Mouse (Mus musculus) ES-Bruce4 (cell line): ENCODE measurements at regions not wholly inside any gene's neighbourhood (a gene's known extent, or its start where the extent isn't known, plus 50 kb on each side); places are given as distances from the start of the nearest gene placed in this dataset.

ENCODE experiments used
- H3K27ac ChIP-seq: 2 replicates; pipeline ENCODE4 v1.5.1; 2012; ENCODE audit warnings: low read length, inconsistent platforms; ENCODE audit not compliant: insufficient read depth
- H3K27me3 ChIP-seq: 2 replicates; pipeline ENCODE4 v1.6.1; 2012; ENCODE audit warnings: mild to moderate bottlenecking, low read length, inconsistent platforms; ENCODE audit not compliant: control insufficient read depth, poor library complexity, insufficient read depth, severe bottlenecking
- H3K36me3 ChIP-seq: 2 replicates; pipeline ENCODE4 v1.6.1; 2012; ENCODE audit warnings: inconsistent platforms, mild to moderate bottlenecking, low read length, moderate library complexity; ENCODE audit not compliant: control insufficient read depth, poor library complexity, insufficient read depth, severe bottlenecking
- H3K4me1 ChIP-seq: one replicate; pipeline ENCODE4 v1.8.1; 2011; ENCODE audit warnings: low read length; ENCODE audit not compliant: control insufficient read depth, insufficient read depth
- H3K4me3 ChIP-seq: 2 replicates; pipeline ENCODE4 v1.5.1; 2011; ENCODE audit warnings: low read depth, mild to moderate bottlenecking, low read length
- H3K9ac ChIP-seq: 2 replicates; pipeline ENCODE4 v1.6.1; 2012; ENCODE audit warnings: low read depth, mild to moderate bottlenecking, inconsistent platforms; ENCODE audit not compliant: poor library complexity, severe bottlenecking
- H3K9me3 ChIP-seq: replicated peaks from 2 replicates; pipeline ENCODE4 v1.6.1; 2012; ENCODE audit warnings: mild to moderate bottlenecking, low read length, inconsistent platforms; ENCODE audit not compliant: control insufficient read depth, poor library complexity, insufficient read depth, severe bottlenecking
- CTCF ChIP-seq: IDR thresholded peaks from one replicate; pipeline ENCODE4 v1.8.1; 2011; ENCODE audit warnings: low read depth, low read length
- EP300 ChIP-seq: IDR thresholded peaks from 2 replicates; pipeline ENCODE4 v1.6.1; 2011; ENCODE audit warnings: low read depth, low read length; ENCODE audit not compliant: insufficient read depth
- POLR2A ChIP-seq: IDR thresholded peaks from one replicate; pipeline ENCODE4 v1.8.1; 2011; ENCODE audit warnings: low read length; ENCODE audit not compliant: insufficient read depth

- no peaks in the 10 kb centered on the region for H3K4me1 ChIP-seq
These were observed 208.6 kb upstream of the Glra1 start for GRCm38 (mm10) chr11:55816566-55816965.

DNA sequence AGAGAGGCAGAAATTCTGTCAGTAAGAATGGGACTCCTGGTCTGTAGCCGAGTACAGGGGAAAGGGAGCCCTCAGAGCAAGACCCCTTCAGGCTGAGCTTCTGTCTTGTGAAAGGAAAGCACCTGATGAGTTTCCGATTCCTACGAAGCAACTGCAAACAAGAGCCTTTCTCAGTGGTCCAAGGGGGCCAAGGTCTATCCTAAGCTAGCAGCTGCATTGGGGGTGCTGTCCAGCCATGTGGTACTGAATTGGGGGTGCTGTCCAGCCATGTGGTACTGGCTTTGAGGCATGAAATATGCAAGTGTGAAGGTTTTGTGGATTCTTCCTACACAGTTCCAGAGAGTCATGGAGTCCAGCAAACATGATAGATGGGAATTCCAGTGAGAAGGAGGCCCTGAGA is 202.7 kb upstream of the Glra1 start:
- H3K27ac ChIP-seq: no peak overlapping the region
- no peak overlapping the region for H3K9ac ChIP-seq
- no peaks in the 10 kb centered on the region for H3K36me3 ChIP-seq
- no peak overlapping the region for H3K4me3 ChIP-seq
- TF ChIP-seq CTCF (no peak), POLR2A (no peak), EP300 (no peak)
- H3K27me3 ChIP-seq: no peaks in the 10 kb centered on the region; the same call in 1 of the 2 replicates
- H3K9me3 ChIP-seq: peaks cover 2% of the 10 kb centered on the region; the same call in 1 of the 2 replicates
- no peaks in the 10 kb centered on the region for H3K4me1 ChIP-seq

More at GRCm38 (mm10) chr11:55816566-55816965, 208.6 kb upstream of the Glra1 start:
- Histone ChIP-seq H3K27ac (no peak overlapping the region), H3K4me3 (no peak overlapping the region), H3K27me3 (no peaks in the 10 kb centered on the region; the same call in 1 of the 2 replicates), H3K9ac (no peak overlapping the region), H3K36me3 (no peaks in the 10 kb centered on the region), H3K9me3 (peaks cover 4% of the 10 kb centered on the region)
- TF ChIP-seq POLR2A: no peak
- TF ChIP-seq CTCF: no peak
- TF ChIP-seq EP300: no peak

GRCm38 (mm10) chr11:55791195-55791865 is 183.3 kb upstream of the Glra1 start:
- H3K9ac ChIP-seq: no peak overlapping the region
- no peak overlapping the region for H3K4me3 ChIP-seq
- H3K4me1 ChIP-seq: no peaks in the 10 kb centered on the region
- no peak overlapping the region for H3K27ac ChIP-seq
- H3K36me3 ChIP-seq: no peaks in the 10 kb centered on the region
- H3K9me3 ChIP-seq: no peaks in the 10 kb centered on the region
- no peaks in the 10 kb centered on the region for H3K27me3 ChIP-seq
- TF ChIP-seq CTCF (no peak), POLR2A (no peak), EP300 (no peak)

- no peaks in the 10 kb centered on the region for H3K27me3 ChIP-seq
- H3K36me3 ChIP-seq: no peaks in the 10 kb centered on the region
- H3K4me3 ChIP-seq: no peak overlapping the region
- H3K27ac ChIP-seq: no peak overlapping the region
- H3K4me1 ChIP-seq: no peaks in the 10 kb centered on the region
- peak; percentile 36 for TF ChIP-seq CTCF
- no peak for TF ChIP-seq POLR2A
- no peaks in the 10 kb centered on the region for H3K9me3 ChIP-seq
- no peak overlapping the region for H3K9ac ChIP-seq
These were observed 181.6 kb upstream of the Glra1 start for GRCm38 (mm10) chr11:55789638-55790037.

GRCm38 (mm10) chr11:55781044-55781443 is 173.0 kb upstream of the Glra1 start:
- Histone ChIP-seq H3K9me3 (no peaks in the 10 kb centered on the region), H3K4me1 (no peaks in the 10 kb centered on the region), H3K27me3 (no peaks in the 10 kb centered on the region), H3K9ac (no peak overlapping the region), H3K4me3 (no peak overlapping the region), H3K36me3 (no peaks in the 10 kb centered on the region), H3K27ac (no peak overlapping the region)
- no peak for TF ChIP-seq EP300
- no peak for TF ChIP-seq CTCF
- TF ChIP-seq POLR2A: no peak

DNA sequence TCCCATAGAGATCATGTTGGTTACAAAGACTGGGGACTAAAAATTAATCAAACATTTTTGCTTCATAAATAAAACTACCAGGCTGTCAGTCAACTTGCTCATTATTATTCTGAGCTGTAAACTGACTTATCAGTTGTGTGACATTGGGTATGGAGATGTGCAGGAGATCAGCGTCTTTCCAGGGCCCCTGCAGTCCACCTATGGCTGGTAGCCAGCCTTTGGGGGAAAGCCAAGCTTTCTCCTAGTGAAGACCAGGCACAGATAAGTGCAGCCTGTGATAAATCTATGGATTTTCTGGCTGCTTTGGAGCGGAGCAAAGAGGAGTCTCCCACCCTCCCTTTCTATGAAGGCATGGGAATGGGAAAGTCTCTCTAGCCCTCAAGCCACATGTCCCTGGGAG is 172.0 kb upstream of the Glra1 start:
- TF ChIP-seq POLR2A (no peak), CTCF (no peak), EP300 (no peak)
- Histone ChIP-seq H3K9ac (no peak overlapping the region), H3K4me3 (no peak overlapping the region)

More for the DNA sequence above, 172.0 kb upstream of the Glra1 start:
- Histone ChIP-seq H3K9me3 (no peaks in the 10 kb centered on the region), H3K4me1 (no peaks in the 10 kb centered on the region), H3K36me3 (no peaks in the 10 kb centered on the region), H3K27ac (no peak overlapping the region), H3K27me3 (no peaks in the 10 kb centered on the region)
